Mouse (Mus musculus): Measurements from ENCODE around the gene Olfr15. TPM values are rescaled to one million over a fixed set of nuclear protein-coding genes. Genes with fewer than 3 reads are reported as not detected.

The Olfr15 gene
- polyA plus RNA-seq, 1 experiment from 2014 or later: not detected

DNA sequence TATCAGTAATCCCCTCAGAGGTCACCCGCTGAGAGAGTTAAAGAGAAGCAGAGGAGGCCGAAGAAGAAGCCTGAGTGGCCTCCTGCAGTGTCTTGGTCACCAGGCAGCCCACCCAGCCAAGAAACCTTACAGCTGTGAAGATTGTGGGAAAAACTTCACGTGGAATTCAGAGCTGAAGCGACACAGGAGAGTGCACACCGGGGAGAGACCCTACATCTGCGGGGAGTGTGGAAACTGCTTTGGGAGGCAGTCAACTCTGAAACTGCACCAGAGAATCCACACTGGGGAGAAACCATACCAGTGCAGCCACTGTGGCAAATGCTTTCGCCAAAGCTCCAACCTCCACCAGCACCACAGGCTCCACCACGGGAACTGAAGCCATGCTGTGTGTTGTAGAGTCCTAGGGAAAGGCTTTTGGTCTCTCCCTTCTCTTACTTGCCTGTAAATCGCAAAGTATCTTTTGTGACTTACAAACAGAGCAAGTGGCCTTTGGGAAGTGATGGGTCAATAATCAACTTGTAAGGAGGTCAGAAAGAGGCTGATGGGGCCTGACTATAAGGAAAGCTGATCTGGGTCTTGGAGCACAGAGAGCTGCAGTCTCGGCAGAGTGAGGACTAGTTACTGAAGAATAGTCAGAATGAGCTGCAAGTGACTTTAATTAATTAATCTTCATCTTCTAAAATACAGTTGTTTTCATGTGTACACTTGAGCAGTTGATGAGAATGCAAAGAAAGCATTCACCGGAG lies 23.9 kb downstream of the Olfr15 start:
- H3K4me1 ChIP-seq (ENCODE audit: control insufficient read depth, insufficient read depth, low read length): no peaks in the 10 kb centered on the region
- whole genome bisulfite sequencing: 50% methylated on average over 11 of the region's 11 CpGs
- no peak overlapping the region for H3K9ac ChIP-seq (ENCODE audit: low read length)

GRCm38 (mm10) chr16:3855776-3856175 lies 25.1 kb downstream of the Olfr15 start:
- Histone ChIP-seq H3K4me1 (ENCODE audit: control insufficient read depth, insufficient read depth, low read length) (no peaks in the 10 kb centered on the region), H3K4me3 (ENCODE audit: low read depth, low read length) (no peak overlapping the region), H3K9me3 (replicated peaks; ENCODE audit: control insufficient read depth, low read length) (no peaks in the 10 kb centered on the region), H3K9ac (ENCODE audit: low read length) (no peak overlapping the region), H3K36me3 (ENCODE audit: control insufficient read depth, insufficient read depth, low read length) (peaks cover 6% of the 10 kb centered on the region), H3K27me3 (replicated peaks; ENCODE audit: control insufficient read depth, insufficient read depth, low read length) (no peaks in the 10 kb centered on the region), H3K27ac (ENCODE audit: low read depth, low read length) (no peak overlapping the region), H3K4me2 (ENCODE audit: low read length) (no peak overlapping the region)
- ATAC-seq (no peak), DNase-seq (ENCODE audit: low spot score) (no peak)
- 78% methylated on average over 1 of the region's 1 CpGs for WGBS

More for the DNA sequence above, 23.9 kb downstream of the Olfr15 start:
- H3K4me3 ChIP-seq (ENCODE audit: low read depth, low read length): no peak overlapping the region
- no peak for ATAC-seq
- no peak overlapping the region for H3K4me2 ChIP-seq (ENCODE audit: low read length)
- no peaks in the 10 kb centered on the region for H3K9me3 ChIP-seq (replicated peaks; ENCODE audit: control insufficient read depth, low read length)
- no peak for DNase-seq (ENCODE audit: low spot score)
- H3K27ac ChIP-seq (ENCODE audit: low read depth, low read length): no peak overlapping the region
- H3K27me3 ChIP-seq (replicated peaks; ENCODE audit: control insufficient read depth, insufficient read depth, low read length): no peaks in the 10 kb centered on the region
- 0 out of 2 replicates have a peak, but pooled peaks cover 2% of the 10 kb centered on the region for H3K36me3 ChIP-seq (ENCODE audit: control insufficient read depth, insufficient read depth, low read length)

DNA sequence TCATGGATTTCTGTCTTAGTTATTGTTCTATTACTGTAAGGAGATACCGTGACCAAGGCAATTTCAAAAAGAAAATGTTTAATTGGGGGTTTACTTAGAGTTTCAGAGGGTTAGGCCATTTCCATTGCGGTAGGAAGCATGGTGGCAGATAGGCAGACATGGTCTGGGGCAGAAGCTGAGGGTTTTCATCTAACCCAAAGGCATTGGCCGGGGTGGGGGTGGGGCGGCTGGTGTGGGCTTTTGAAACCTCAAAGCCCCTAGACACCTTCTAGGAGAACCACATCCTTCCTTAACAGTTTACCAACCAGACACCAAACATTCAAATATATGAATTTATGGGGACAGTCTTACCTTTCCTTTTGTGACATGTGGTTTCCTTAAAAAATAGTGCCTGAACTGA lies 28.6 kb downstream of the Olfr15 start:
- no peak overlapping the region for H3K4me2 ChIP-seq (ENCODE audit: low read length)
- ATAC-seq (no peak), DNase-seq (ENCODE audit: low spot score) (no peak)
- H3K4me1 ChIP-seq (ENCODE audit: control insufficient read depth, insufficient read depth, low read length): no peaks in the 10 kb centered on the region
- H3K27ac ChIP-seq (ENCODE audit: low read depth, low read length): no peak overlapping the region
- H3K36me3 ChIP-seq (ENCODE audit: control insufficient read depth, insufficient read depth, low read length): peaks cover 26% of the 10 kb centered on the region
- 94% methylated on average over 4 of the region's 4 CpGs for WGBS
- no peak overlapping the region for H3K4me3 ChIP-seq (ENCODE audit: low read depth, low read length)
- no peaks in the 10 kb centered on the region for H3K9me3 ChIP-seq (replicated peaks; ENCODE audit: control insufficient read depth, low read length)
- no peaks in the 10 kb centered on the region for H3K27me3 ChIP-seq (replicated peaks; ENCODE audit: control insufficient read depth, insufficient read depth, low read length)
- no peak overlapping the region for H3K9ac ChIP-seq (ENCODE audit: low read length)

DNA sequence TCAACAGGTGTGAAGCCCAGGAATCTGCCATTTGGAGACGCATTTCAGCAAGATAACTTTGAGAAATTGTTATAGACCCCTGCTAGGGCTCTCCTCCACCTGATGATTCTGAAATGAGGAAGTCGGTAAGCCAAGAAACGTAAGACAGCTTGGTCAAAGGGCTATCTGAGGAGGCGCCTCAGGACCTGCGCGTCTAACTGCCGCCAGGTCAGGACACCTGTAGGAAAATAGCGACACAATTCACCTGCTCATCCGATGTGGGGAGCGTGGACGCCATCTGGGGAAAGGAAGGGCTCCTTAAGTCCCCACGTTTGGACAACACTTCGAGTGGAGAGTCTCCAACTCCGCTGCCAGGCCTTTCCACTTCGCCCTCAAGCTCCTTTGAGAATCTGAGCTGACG lies 41.1 kb downstream of the Olfr15 start:
- no peak for ATAC-seq
- Histone ChIP-seq H3K4me3 (ENCODE audit: low read depth, low read length) (peak overlapping the region; percentile 55), H3K27me3 (replicated peaks; ENCODE audit: control insufficient read depth, insufficient read depth, low read length) (no peaks in the 10 kb centered on the region), H3K4me1 (ENCODE audit: control insufficient read depth, insufficient read depth, low read length) (peaks cover 10% of the 10 kb centered on the region; the same call in 1 of the 2 replicates), H3K9me3 (replicated peaks; ENCODE audit: control insufficient read depth, low read length) (no peaks in the 10 kb centered on the region), H3K9ac (ENCODE audit: low read length) (peak overlapping the region; percentile 60), H3K27ac (ENCODE audit: low read depth, low read length) (no peak overlapping the region), H3K4me2 (ENCODE audit: low read length) (peak overlapping the region; percentile 93), H3K36me3 (ENCODE audit: control insufficient read depth, insufficient read depth, low read length) (peaks cover 17% of the 10 kb centered on the region)
- 2% methylated on average over 16 of the region's 16 CpGs for WGBS
- no peak for DNase-seq (ENCODE audit: low spot score)

DNA sequence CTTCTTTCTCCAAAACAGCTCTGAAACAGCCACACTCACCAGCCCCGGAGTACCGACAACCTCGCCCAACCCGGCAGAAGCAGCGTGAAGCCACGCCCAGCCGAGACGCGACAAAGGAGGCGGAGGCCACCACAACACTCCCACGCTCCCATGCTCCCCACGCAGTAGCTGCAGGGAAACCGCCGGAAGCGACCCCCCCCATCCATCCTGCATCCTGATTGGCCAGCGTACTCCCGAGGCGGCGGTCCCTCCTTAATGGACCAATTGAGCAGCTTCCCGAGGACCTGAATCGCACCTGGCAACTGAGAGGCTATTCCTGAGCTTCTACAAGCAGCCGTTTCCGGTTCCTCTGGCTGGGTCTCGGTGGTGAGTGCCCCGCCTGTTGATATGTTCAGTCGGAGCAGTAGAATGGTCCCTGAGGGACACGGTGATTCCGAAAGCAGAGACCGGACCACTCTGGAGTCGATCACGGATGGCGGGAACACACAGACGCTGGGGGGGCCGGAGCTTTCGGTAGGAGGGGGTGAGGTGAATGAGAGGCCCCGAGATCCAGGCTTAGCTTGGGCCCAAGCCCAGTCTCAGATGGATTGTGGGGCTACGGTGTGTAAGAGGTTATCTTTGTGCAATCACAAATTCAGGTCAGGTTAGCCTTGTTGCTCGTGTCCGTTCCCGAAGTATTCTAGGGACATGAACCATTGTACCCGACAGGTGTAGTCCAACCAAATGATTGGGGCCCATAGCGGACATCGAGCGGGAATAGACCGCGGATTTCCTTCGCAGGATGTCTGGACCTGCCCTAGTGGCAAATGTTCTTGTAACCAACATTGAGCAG lies 41.8 kb downstream of the Olfr15 start, which contains the start of gene Naa60:
TSS of gene Naa60 (plus strand) at position 160 of the 832 bp plus-strand sequence.
- peak within 1 kb of the TSS; percentile 60 for H3K9ac ChIP-seq (ENCODE audit: low read length)
- peak within 1 kb of the TSS; percentile 55 for H3K4me3 ChIP-seq (ENCODE audit: low read depth, low read length)
- peaks cover 16% of the 10 kb centered on the region for H3K36me3 ChIP-seq (ENCODE audit: control insufficient read depth, insufficient read depth, low read length)
- no peaks in the 10 kb centered on the region for H3K9me3 ChIP-seq (replicated peaks; ENCODE audit: control insufficient read depth, low read length)
- 3% methylated on average over 47 of the region's 47 CpGs for WGBS
- H3K4me2 ChIP-seq (ENCODE audit: low read length): peak within 1 kb of the TSS; percentile 93
- H3K27me3 ChIP-seq (replicated peaks; ENCODE audit: control insufficient read depth, insufficient read depth, low read length): no peaks in the 10 kb centered on the region
- DNase-seq (ENCODE audit: low spot score) (peak; percentile 96), ATAC-seq (peak; percentile 99)
- peak within 1 kb of the TSS; percentile 72 for H3K27ac ChIP-seq (ENCODE audit: low read depth, low read length)
- peaks cover 10% of the 10 kb centered on the region; the same call in 1 of the 2 replicates for H3K4me1 ChIP-seq (ENCODE audit: control insufficient read depth, insufficient read depth, low read length)

DNA sequence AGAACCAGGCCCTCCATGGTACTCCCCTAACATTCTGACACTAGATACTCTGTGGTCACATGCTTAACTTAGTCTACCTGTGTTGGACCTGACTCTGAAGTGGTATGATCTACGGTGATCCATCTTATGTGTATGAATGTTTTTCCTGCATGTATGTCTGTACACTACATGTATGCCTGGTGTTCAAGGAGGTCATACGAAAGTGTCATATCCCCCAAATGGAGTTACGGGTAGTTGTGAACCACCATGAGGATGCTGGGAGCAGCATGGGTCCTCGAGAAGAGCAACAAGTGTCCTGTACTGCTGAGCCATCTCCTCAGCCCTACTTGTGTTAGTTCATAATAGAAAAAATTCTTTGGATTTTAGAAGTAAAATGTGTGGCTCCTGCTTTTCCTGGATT lies 45.7 kb downstream of the Olfr15 start:
- Histone ChIP-seq H3K36me3 (ENCODE audit: control insufficient read depth, insufficient read depth, low read length) (peaks cover 22% of the 10 kb centered on the region; the same call in 1 of the 2 replicates), H3K4me2 (ENCODE audit: low read length) (no peak overlapping the region), H3K27me3 (replicated peaks; ENCODE audit: control insufficient read depth, insufficient read depth, low read length) (no peaks in the 10 kb centered on the region), H3K9ac (ENCODE audit: low read length) (no peak overlapping the region), H3K4me1 (ENCODE audit: control insufficient read depth, insufficient read depth, low read length) (peaks cover 10% of the 10 kb centered on the region; the same call in 1 of the 2 replicates), H3K9me3 (replicated peaks; ENCODE audit: control insufficient read depth, low read length) (no peaks in the 10 kb centered on the region), H3K4me3 (ENCODE audit: low read depth, low read length) (no peak overlapping the region), H3K27ac (ENCODE audit: low read depth, low read length) (no peak overlapping the region)
- DNase-seq (ENCODE audit: low spot score) (no peak), ATAC-seq (no peak)
- WGBS: 94% methylated on average over 4 of the region's 4 CpGs

GRCm38 (mm10) chr16:3884201-3885064 lies 53.8 kb downstream of the Olfr15 start, which contains the start of the genes Zfp597 and Gm20695:
Gene Zfp597, minus strand, starts transcription at chr16:3884561.
Gene Gm20695, plus strand, starts transcription at chr16:3884648.
- Histone ChIP-seq H3K4me3 (ENCODE audit: low read depth, low read length) (peak within 1 kb of the TSS; percentile 91), H3K9me3 (replicated peaks; ENCODE audit: control insufficient read depth, low read length) (no peaks in the 10 kb centered on the region), H3K36me3 (ENCODE audit: control insufficient read depth, insufficient read depth, low read length) (peaks cover 11% of the 10 kb centered on the region; the same call in 1 of the 2 replicates), H3K27ac (ENCODE audit: low read depth, low read length) (peak within 1 kb of the TSS; percentile 94), H3K9ac (ENCODE audit: low read length) (peak within 1 kb of the TSS; percentile 90), H3K4me2 (ENCODE audit: low read length) (peak within 1 kb of the TSS; percentile 76), H3K27me3 (replicated peaks; ENCODE audit: control insufficient read depth, insufficient read depth, low read length) (no peaks in the 10 kb centered on the region), H3K4me1 (ENCODE audit: control insufficient read depth, insufficient read depth, low read length) (peaks cover 12% of the 10 kb centered on the region)
- under 1% methylated on average over 80 of the region's 88 CpGs for WGBS
- peak; percentile 99 for ATAC-seq
- peak; percentile 97 for DNase-seq (ENCODE audit: low spot score)

DNA sequence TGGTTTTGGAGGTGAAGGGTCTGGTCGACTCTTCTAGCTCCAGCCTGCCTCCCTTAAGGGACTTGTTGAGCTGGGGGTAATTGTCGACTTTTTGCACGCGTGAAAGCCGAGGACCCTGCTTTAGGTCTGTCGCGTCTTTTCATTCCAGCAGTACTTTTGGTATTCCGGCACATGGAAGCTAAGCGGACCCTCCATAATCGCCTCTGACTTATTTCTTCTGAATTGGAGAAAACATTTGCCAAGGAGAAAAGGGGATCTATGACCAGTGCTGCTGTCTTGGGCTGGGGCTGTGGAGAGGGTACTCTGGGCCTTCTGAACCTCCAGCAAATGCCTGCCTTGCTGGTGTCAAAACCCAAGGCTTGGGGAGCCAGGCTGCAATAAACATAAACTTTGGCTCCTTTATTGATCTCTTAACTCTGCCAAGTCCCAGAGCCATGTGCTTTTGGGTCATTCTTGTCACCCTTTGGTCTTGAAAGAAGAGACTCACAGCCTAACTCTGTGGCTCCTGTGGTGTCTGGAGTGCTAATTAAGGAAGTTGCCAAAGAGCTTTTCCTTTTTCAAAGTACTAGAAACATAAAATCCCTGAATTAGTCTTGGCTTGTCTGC lies 54.5 kb downstream of the Olfr15 start:
- no peak for ATAC-seq
- Histone ChIP-seq H3K9me3 (replicated peaks; ENCODE audit: control insufficient read depth, low read length) (no peaks in the 10 kb centered on the region), H3K4me2 (ENCODE audit: low read length) (peak overlapping the region; percentile 76), H3K27ac (ENCODE audit: low read depth, low read length) (peak overlapping the region; percentile 94; the same call in 1 of the 2 replicates), H3K4me1 (ENCODE audit: control insufficient read depth, insufficient read depth, low read length) (peaks cover 12% of the 10 kb centered on the region), H3K4me3 (ENCODE audit: low read depth, low read length) (peak overlapping the region; percentile 91), H3K36me3 (ENCODE audit: control insufficient read depth, insufficient read depth, low read length) (0 out of 2 replicates have a peak, but pooled peaks cover 9% of the 10 kb centered on the region), H3K27me3 (replicated peaks; ENCODE audit: control insufficient read depth, insufficient read depth, low read length) (no peaks in the 10 kb centered on the region), H3K9ac (ENCODE audit: low read length) (peak overlapping the region; percentile 90)
- 3% methylated on average over 10 of the region's 10 CpGs for WGBS
- DNase-seq (ENCODE audit: low spot score): peak; percentile 6

All from forebrain, embryonic 14.5 days (tissue).